Mouse (Mus musculus): Measurements from ENCODE around the gene Pip4k2a.

DNA sequence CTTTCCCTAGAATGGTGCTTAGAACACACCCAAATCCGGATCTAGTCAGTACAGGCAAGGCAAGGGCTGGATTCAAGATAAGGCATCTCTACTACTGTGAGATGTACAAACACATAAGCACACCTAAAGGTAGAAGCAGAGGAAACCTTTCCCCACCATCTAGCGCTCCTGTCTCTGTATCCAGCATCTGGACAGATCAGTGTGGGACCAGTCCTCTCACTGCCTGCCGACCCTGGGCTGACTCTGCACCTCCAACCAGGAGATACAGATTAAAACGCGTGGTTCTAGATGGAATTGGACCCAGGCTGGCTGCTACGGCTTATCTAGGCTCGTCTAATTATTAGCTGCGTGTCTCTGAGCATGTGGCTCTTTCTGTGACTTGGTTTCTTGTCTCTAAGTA lies 142.7 kb downstream of the Pip4k2a start:
- TF ChIP-seq CTCF (IDR thresholded peaks at IDR 0.05) (no peak), POLR2A (IDR thresholded peaks at IDR 0.05; ENCODE audit: insufficient read depth, low read depth, low read length) (no peak), EP300 (IDR thresholded peaks at IDR 0.05; ENCODE audit: insufficient read depth, low read depth, low read length) (no peak)

Measured in heart, adult 2 months (tissue).